Mouse (Mus musculus) G1E (cell line): Measurements from ENCODE around the gene Syt2. TPM values are rescaled to one million over a fixed set of nuclear protein-coding genes. Genes with fewer than 3 reads are reported as not detected.

ENCODE experiments used
- ATAC-seq: 2 replicates; pipeline ENCODE4 v1.8.0; 2016; ENCODE audit warnings: mild to moderate bottlenecking; ENCODE audit not compliant: insufficient number of reproducible peaks, poor library complexity, low FRiP score, severe bottlenecking; ENCODE audit errors: extremely low read depth
- DNase-seq: peaks from one replicate; pipeline ENCODE4 v3.0.0; 2012; ENCODE audit warnings: low spot score
- H3K27me3 ChIP-seq: 2 replicates; pipeline ENCODE4 v1.6.1; 2012; ENCODE audit warnings: mild to moderate bottlenecking, low read length, inconsistent platforms; ENCODE audit not compliant: insufficient read depth
- H3K36me3 ChIP-seq: replicated peaks from 2 replicates; pipeline ENCODE3; 2012; ENCODE audit warnings: mild to moderate bottlenecking, inconsistent platforms
- H3K4me1 ChIP-seq: 2 replicates; pipeline ENCODE4 v1.6.1; 2012; ENCODE audit warnings: low read depth, low read length, inconsistent platforms, mixed read lengths; ENCODE audit not compliant: insufficient read depth
- H3K4me3 ChIP-seq: 2 replicates; pipeline ENCODE4 v1.5.1; 2012; ENCODE audit warnings: low read depth, mild to moderate bottlenecking, inconsistent platforms, low read length, moderate library complexity, mixed read lengths
- H3K9me3 ChIP-seq: replicated peaks from 2 replicates; pipeline ENCODE4 v1.6.1; 2012; ENCODE audit warnings: inconsistent platforms
- CTCF ChIP-seq: IDR thresholded peaks from 2 replicates; pipeline ENCODE4 v1.5.1; 2012; ENCODE audit warnings: low read depth, low read length, inconsistent platforms, mixed read lengths
- GATA1 ChIP-seq: IDR thresholded peaks from 2 replicates; pipeline ENCODE4 v1.6.1; 2012; ENCODE audit warnings: borderline replicate concordance, low read length, inconsistent platforms, mixed read lengths
- GATA2 ChIP-seq: IDR thresholded peaks from 2 replicates; pipeline ENCODE4 v1.6.1; 2012; ENCODE audit warnings: low read depth, low read length, inconsistent platforms, borderline replicate concordance
- POLR2AphosphoS5 ChIP-seq: IDR thresholded peaks from 2 replicates; pipeline ENCODE4 v1.6.1; 2012; ENCODE audit warnings: low read depth, low read length, inconsistent platforms; ENCODE audit not compliant: insufficient replicate concordance
- TAL1 ChIP-seq: conservative IDR thresholded peaks from 2 replicates; pipeline ENCODE4 v1.6.1; 2012; ENCODE audit warnings: low read depth, low read length, inconsistent platforms, mixed read lengths
- polyA plus RNA-seq: library from polyadenylated mRNA; stranded (reverse); fragments of >175 nt; gene quantifications from 2 replicates; pipeline ENCODE4 v1.2.3, GENCODE M21; 2012
- total RNA-seq, 2 experiments: library from RNA; stranded (forward) in 1 of 2; stranded (reverse) in 1 of 2; fragments of 200-1000 nt in 1 of 2; fragments of >200 nt in 1 of 2; fragmentation: Nextera tagmentation in 1 of 2; gene quantifications; 2 replicates each; pipeline ENCODE4 v1.2.3; 2014 to 2017

The Syt2 gene
- total and polyA plus RNA-seq, 3 experiments, result 0.66 TPM; not detected in 2

- Histone ChIP-seq H3K9me3 (no peaks in the 10 kb centered on the region), H3K36me3 (no peaks in the 10 kb centered on the region), H3K4me3 (no peak overlapping the region), H3K4me1 (peaks cover 7% of the 10 kb centered on the region; the same call in 1 of the 2 replicates), H3K27me3 (peaks cover 29% of the 10 kb centered on the region)
- TF ChIP-seq GATA1 (no peak), CTCF (no peak), TAL1 (no peak), POLR2AphosphoS5 (no peak), GATA2 (no peak)
- ATAC-seq (no peak), DNase-seq (no peak)
Observed at GRCm38 (mm10) chr1:134651851-134652398, 5.4 kb downstream of the Syt2 start.

- no peak for DNase-seq
- H3K27me3 ChIP-seq, result peaks cover 29% of the 10 kb centered on the region
Observed at GRCm38 (mm10) chr1:134653603-134654257, 7.3 kb downstream of the Syt2 start.

GRCm38 (mm10) chr1:134658841-134659240 is 12.4 kb downstream of the Syt2 start:
- ATAC-seq, result no peak
- no peak for DNase-seq
- no peak for TF ChIP-seq CTCF
- TF ChIP-seq GATA2, result no peak
- no peak for TF ChIP-seq TAL1
- no peak for TF ChIP-seq GATA1
- Histone ChIP-seq H3K27me3 (peaks cover 29% of the 10 kb centered on the region), H3K4me3 (no peak overlapping the region), H3K4me1 (no peaks in the 10 kb centered on the region), H3K36me3 (no peaks in the 10 kb centered on the region), H3K9me3 (no peaks in the 10 kb centered on the region)

More at GRCm38 (mm10) chr1:134653603-134654257, 7.3 kb downstream of the Syt2 start:
- H3K36me3 ChIP-seq, result no peaks in the 10 kb centered on the region
- ATAC-seq, result no peak
- peaks cover 7% of the 10 kb centered on the region; the same call in 1 of the 2 replicates for H3K4me1 ChIP-seq
- H3K4me3 ChIP-seq, result no peak overlapping the region
- H3K9me3 ChIP-seq, result no peaks in the 10 kb centered on the region
- TF ChIP-seq TAL1 (no peak), POLR2AphosphoS5 (no peak), CTCF (no peak), GATA1 (no peak)

GRCm38 (mm10) chr1:134660163-134660562 is 13.7 kb downstream of the Syt2 start:
- Histone ChIP-seq H3K4me1 (no peaks in the 10 kb centered on the region), H3K4me3 (no peak overlapping the region), H3K27me3 (peaks cover 27% of the 10 kb centered on the region), H3K36me3 (no peaks in the 10 kb centered on the region), H3K9me3 (no peaks in the 10 kb centered on the region)
- TF ChIP-seq GATA2 (no peak), POLR2AphosphoS5 (no peak), CTCF (no peak), GATA1 (no peak), TAL1 (no peak)
- DNase-seq (no peak), ATAC-seq (no peak)

- no peak overlapping the region for H3K4me3 ChIP-seq
- no peaks in the 10 kb centered on the region for H3K36me3 ChIP-seq
- TF ChIP-seq CTCF (no peak), GATA2 (no peak), GATA1 (no peak), TAL1 (no peak), POLR2AphosphoS5 (no peak)
- H3K27me3 ChIP-seq, result peaks cover 10% of the 10 kb centered on the region
- ATAC-seq, result no peak
- no peaks in the 10 kb centered on the region for H3K4me1 ChIP-seq
- DNase-seq, result no peak
- no peaks in the 10 kb centered on the region for H3K9me3 ChIP-seq
Observed at GRCm38 (mm10) chr1:134671234-134672070, 25.0 kb downstream of the Syt2 start.

- DNase-seq (peak; percentile 30), ATAC-seq (no peak)
- Histone ChIP-seq H3K36me3 (no peaks in the 10 kb centered on the region), H3K4me1 (no peaks in the 10 kb centered on the region), H3K27me3 (peaks cover 18% of the 10 kb centered on the region), H3K4me3 (no peak overlapping the region), H3K9me3 (no peaks in the 10 kb centered on the region)
- no peak for TF ChIP-seq GATA2
- peak; percentile 25 for TF ChIP-seq CTCF
Observed at GRCm38 (mm10) chr1:134674312-134674711, 27.8 kb downstream of the Syt2 start.
